Mouse (Mus musculus) limb, embryonic 11.5 days (tissue): ENCODE measurements at regions not wholly inside any gene's neighbourhood (a gene's known extent, or its start where the extent isn't known, plus 50 kb on each side); places are given as distances from the start of the nearest gene placed in this dataset.
"Not testable (repeated sequence)": the region's sequence is repeated elsewhere in the genome, so short reads cannot be mapped to it uniquely, and the experiment has no call there.

ENCODE experiments used
- ATAC-seq: fragments of 200-750 bp; cut with Nextera tagmentation; 2 replicates; pipeline ENCODE4 v1.8.0; 2017; ENCODE audit warnings: low read depth; ENCODE audit not compliant: insufficient number of reproducible peaks, low FRiP score, low TSS enrichment
- DNase-seq: peaks from one replicate; pipeline ENCODE4 v3.0.0-alpha.2; 2015; ENCODE audit warnings: low spot score
- H3K27ac ChIP-seq: fragments of 300-500 bp; sonication (generic); replicated peaks from 2 replicates; pipeline ENCODE4 v1.5.1; 2014; ENCODE audit warnings: low read depth, mild to moderate bottlenecking, low read length
- H3K27me3 ChIP-seq: fragments of 300-500 bp; sonication (generic); 2 replicates; pipeline ENCODE4 v1.6.1; 2014; ENCODE audit warnings: mild to moderate bottlenecking, low read length, mixed read lengths; ENCODE audit not compliant: control insufficient read depth, insufficient read depth
- H3K36me3 ChIP-seq: fragments of 300-500 bp; sonication (generic); 2 replicates; pipeline ENCODE4 v1.6.1; 2014; ENCODE audit warnings: mild to moderate bottlenecking, low read length, moderate library complexity, mixed read lengths; ENCODE audit not compliant: control insufficient read depth, insufficient read depth
- H3K4me1 ChIP-seq: fragments of 300-500 bp; sonication (generic); 2 replicates; pipeline ENCODE4 v1.6.1; 2014; ENCODE audit warnings: low read length, mixed read lengths; ENCODE audit not compliant: control insufficient read depth, insufficient read depth
- H3K4me2 ChIP-seq: fragments of 300-500 bp; sonication (generic); 2 replicates; pipeline ENCODE4 v1.6.1; 2014; ENCODE audit warnings: low read depth, mild to moderate bottlenecking, moderate library complexity; ENCODE audit not compliant: severe bottlenecking
- H3K4me3 ChIP-seq: fragments of 300-500 bp; sonication (generic); 2 replicates; pipeline ENCODE4 v1.5.1; 2014; ENCODE audit warnings: low read depth, low read length
- H3K9ac ChIP-seq: fragments of 300-500 bp; sonication (generic); 2 replicates; pipeline ENCODE4 v1.6.1; 2014; ENCODE audit warnings: mild to moderate bottlenecking, low read length
- H3K9me3 ChIP-seq: fragments of 300-500 bp; sonication (generic); 2 replicates; pipeline ENCODE4 v1.6.1; 2016; ENCODE audit warnings: low read length; ENCODE audit not compliant: control insufficient read depth
- WGBS: fragments of 180-500 bp; shearing (Covaris S2); extraction: QIAGEN DNeasy Blood & Tissue Kit; methylation state at CpG from one replicate; pipeline ENCODE4 v1.1.7; 2014; 5-methylcytosine and 5-hydroxymethylcytosine counted together

GRCm38 (mm10) chr6:60657117-60657911 lies 172.3 kb downstream of the Snca start:
- no peaks in the 10 kb centered on the region for H3K36me3 ChIP-seq
- H3K9ac ChIP-seq: no peak overlapping the region
- no peaks in the 10 kb centered on the region for H3K4me1 ChIP-seq
- ATAC-seq: no peak
- H3K4me2 ChIP-seq: no peak overlapping the region
- H3K27ac ChIP-seq: no peak overlapping the region
- no peaks in the 10 kb centered on the region for H3K27me3 ChIP-seq
- H3K9me3 ChIP-seq: no peaks in the 10 kb centered on the region
- 52% methylated on average over 2 of the region's 2 CpGs for WGBS
- DNase-seq: no peak
- no peak overlapping the region for H3K4me3 ChIP-seq

- H3K9ac ChIP-seq, H3K4me1 ChIP-seq, H3K36me3 ChIP-seq, ATAC-seq, H3K4me3 ChIP-seq, H3K4me2 ChIP-seq, DNase-seq, H3K27me3 ChIP-seq, H3K9me3 ChIP-seq, H3K27ac ChIP-seq: not testable (repeated sequence)
- 68% methylated on average over 2 of the region's 2 CpGs for WGBS
Observed at GRCm38 (mm10) chr6:60646983-60647617, 182.6 kb downstream of the Snca start.

- Histone ChIP-seq H3K4me2 (no peak overlapping the region), H3K27ac (no peak overlapping the region), H3K4me3 (no peak overlapping the region), H3K9ac (no peak overlapping the region), H3K4me1 (no peaks in the 10 kb centered on the region), H3K36me3 (no peaks in the 10 kb centered on the region), H3K27me3 (no peaks in the 10 kb centered on the region), H3K9me3 (no peaks in the 10 kb centered on the region)
- DNase-seq: no peak
- 66% methylated on average over 2 of the region's 2 CpGs for whole genome bisulfite sequencing
- ATAC-seq: no peak
Observed at GRCm38 (mm10) chr6:60642251-60642650, 187.4 kb downstream of the Snca start.

- Histone ChIP-seq H3K27ac (no peak overlapping the region), H3K9me3 (no peaks in the 10 kb centered on the region), H3K9ac (no peak overlapping the region), H3K4me2 (no peak overlapping the region), H3K4me3 (no peak overlapping the region), H3K36me3 (no peaks in the 10 kb centered on the region), H3K27me3 (no peaks in the 10 kb centered on the region), H3K4me1 (no peaks in the 10 kb centered on the region)
- ATAC-seq (no peak), DNase-seq (no peak)
Observed at GRCm38 (mm10) chr6:60616313-60616712, 213.3 kb downstream of the Snca start.

- no peaks in the 10 kb centered on the region for H3K4me1 ChIP-seq
- no peaks in the 10 kb centered on the region for H3K36me3 ChIP-seq
- no peaks in the 10 kb centered on the region for H3K27me3 ChIP-seq
- DNase-seq (no peak), ATAC-seq (no peak)
- H3K9ac ChIP-seq: no peak overlapping the region
- no peak overlapping the region for H3K4me2 ChIP-seq
- no peak overlapping the region for H3K27ac ChIP-seq
- H3K4me3 ChIP-seq: no peak overlapping the region
- no peaks in the 10 kb centered on the region for H3K9me3 ChIP-seq
Observed at GRCm38 (mm10) chr6:60600201-60600600, 229.5 kb downstream of the Snca start.

GRCm38 (mm10) chr6:60564261-60564660 lies 265.4 kb downstream of the Snca start:
- H3K36me3 ChIP-seq: no peaks in the 10 kb centered on the region
- 67% methylated on average over 1 of the region's 1 CpGs for WGBS

GRCm38 (mm10) chr6:60555590-60556235 lies 273.9 kb downstream of the Snca start:
- DNase-seq (peak; percentile 27), ATAC-seq (no peak)
- Histone ChIP-seq H3K27ac (no peak overlapping the region), H3K4me2 (no peak overlapping the region), H3K9me3 (no peaks in the 10 kb centered on the region), H3K9ac (no peak overlapping the region), H3K4me1 (no peaks in the 10 kb centered on the region), H3K36me3 (no peaks in the 10 kb centered on the region), H3K4me3 (no peak overlapping the region), H3K27me3 (no peaks in the 10 kb centered on the region)
- 50% methylated on average over 9 of the region's 9 CpGs for WGBS

More at GRCm38 (mm10) chr6:60564261-60564660, 265.4 kb downstream of the Snca start:
- ATAC-seq (no peak), DNase-seq (no peak)
- Histone ChIP-seq H3K9ac (no peak overlapping the region), H3K27ac (no peak overlapping the region), H3K9me3 (no peaks in the 10 kb centered on the region), H3K4me2 (no peak overlapping the region), H3K4me1 (no peaks in the 10 kb centered on the region), H3K27me3 (no peaks in the 10 kb centered on the region), H3K4me3 (no peak overlapping the region)
